Mouse (Mus musculus): ENCODE results near the gene Tial1.

The Tial1 gene

DNA sequence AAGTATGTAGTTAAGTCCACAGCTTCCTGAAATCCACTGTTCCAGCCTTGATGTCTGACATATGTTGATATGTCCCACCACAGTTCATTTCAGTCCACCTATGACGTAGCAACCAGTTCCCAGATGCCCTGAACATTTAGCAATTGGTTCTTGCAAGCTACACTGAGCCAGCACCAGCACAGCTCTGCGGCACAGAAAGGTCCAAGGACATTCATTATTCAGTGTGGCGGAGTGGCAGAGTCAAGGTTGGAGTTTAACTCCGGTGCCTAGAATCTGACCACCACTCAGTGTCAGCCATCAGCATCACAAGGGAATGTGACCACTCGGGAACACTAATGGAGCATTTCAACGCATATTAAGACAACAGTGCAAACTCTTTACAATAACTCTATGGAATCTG is 44.9 kb downstream of the Tial1 start:
- no peak for DNase-seq (ENCODE audit: low spot score)

DNA sequence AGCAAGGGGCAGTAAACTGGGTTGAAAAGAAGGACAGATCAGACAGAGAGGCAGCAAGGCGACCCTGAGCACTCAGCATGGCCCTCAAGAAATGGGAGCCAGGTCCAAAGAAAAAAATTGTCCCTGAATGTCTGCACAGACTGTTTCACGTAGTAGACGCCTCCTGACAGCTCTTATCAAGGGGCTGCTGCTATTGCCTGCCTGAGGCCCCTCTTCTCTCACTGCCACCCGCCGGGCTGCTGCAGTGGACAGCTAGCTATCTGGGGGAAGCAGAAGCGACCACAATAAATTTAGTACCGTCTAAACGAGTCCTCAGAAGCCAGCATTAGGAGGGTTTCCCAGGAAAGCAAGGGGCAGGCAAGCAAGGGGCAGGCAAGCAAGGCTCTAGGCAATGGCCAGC is 47.1 kb downstream of the Tial1 start:
- DNase-seq (ENCODE audit: low spot score), result no peak

DNA sequence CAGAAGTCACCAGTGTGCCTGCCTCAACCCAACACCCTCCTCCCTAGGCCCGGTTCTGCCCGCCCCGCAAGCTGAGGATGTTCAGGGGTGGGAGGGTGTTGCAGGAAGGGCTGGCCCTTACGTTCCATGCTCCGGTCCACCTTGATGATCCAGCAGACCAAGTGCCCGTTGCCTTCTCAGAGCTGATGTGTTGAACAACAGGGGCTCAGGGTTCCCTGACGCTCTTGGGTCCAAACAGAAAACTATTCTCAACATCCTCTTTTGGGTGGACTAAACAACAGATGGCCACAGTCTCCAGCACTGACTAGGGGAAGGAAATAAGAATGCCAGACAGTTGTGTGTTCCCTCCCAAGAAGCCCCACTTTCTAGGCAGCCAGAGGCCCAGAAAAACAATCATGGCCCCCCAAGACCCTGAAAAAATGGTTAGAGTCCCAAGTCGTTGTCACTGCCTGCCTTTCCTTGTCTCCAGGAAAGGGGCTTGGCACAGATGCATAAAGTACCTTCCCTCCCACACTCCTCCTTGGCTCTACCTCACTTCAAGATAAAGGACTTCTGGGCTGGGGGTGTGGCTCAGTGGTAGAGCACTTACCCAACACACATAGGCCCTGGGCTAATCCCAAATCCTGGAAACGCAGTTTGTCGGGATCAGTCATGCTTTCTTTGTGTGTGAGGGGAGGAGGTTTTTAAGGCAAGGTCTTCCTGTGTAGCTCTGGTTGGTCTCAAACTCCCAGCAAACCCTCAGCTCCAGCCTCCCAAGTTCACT is 49.3 kb downstream of the Tial1 start:
- no peak for DNase-seq (ENCODE audit: low spot score)

DNA sequence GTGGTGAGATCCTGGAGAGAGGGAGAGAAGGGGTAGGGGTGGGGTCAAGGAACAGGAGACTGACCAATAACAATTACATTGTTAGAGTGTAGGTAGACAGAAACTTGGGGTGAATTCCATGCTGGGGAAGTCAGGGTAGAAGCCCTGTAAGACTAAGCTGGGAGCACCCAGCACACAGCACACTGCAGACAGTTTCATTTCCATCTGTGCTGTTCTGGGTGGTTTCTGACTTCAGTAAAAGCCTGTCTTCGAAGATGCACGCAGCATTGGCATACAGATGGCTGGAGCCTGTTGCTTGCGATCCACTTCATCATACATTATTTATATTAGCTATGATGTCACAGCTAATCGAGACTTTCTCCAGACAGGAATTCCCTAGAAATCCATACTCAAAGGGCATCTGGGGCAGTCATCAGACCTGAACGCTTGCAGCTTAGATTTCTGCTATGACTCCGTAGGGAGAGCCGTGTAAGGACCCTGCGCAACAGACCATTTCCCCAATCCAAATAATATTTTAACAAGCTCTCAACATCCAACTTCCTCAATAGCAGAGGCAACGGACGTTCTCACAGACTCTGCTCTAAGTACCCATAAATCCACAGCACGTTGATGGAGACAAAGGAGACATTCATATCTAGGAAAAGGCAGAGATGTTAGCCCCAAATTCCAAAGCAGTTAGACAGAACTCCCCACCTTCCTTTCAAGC is 50.7 kb downstream of the Tial1 start:
- no peak for DNase-seq (ENCODE audit: low spot score)

DNA sequence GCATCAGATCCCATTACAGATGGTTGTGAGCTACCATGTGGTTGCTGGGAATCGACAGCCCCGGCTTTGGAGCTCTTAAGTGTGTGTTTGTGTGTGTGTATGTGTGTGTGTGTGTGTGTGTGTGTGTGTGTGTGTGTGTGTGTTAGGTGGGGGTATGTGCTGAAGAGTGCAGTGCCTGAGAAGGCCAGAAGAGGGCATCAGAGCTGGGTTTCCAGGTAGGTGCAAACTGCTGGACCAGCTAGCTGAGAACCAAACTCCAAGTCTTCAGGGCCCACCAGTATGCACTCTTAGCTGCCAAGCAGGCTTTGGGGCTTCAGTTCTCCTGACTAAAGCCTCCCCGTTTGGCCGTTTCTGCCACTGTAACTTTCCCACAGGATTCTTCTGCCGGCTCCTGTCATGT is 53.3 kb downstream of the Tial1 start:
- no peak for DNase-seq (ENCODE audit: low spot score)

DNA sequence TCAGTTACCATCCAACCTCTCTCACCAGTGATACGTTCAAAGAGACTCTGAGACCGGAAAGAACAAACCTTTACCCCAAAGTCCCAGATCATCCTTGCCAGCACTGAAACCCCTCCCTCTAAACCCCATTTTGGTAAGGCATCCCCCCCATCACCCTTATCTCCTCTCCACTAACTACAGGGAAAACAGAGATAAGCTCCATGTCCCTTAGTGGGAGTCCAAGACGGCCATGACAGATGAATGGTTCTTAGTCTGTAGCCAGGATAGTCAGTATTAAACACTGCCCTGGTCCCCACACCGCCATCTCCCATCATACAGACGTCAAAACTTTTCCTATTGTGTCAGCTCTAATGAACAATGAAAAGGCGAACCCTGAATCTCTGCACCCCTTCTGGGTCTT is 57.5 kb downstream of the Tial1 start:
- DNase-seq (ENCODE audit: low spot score), result no peak

DNA sequence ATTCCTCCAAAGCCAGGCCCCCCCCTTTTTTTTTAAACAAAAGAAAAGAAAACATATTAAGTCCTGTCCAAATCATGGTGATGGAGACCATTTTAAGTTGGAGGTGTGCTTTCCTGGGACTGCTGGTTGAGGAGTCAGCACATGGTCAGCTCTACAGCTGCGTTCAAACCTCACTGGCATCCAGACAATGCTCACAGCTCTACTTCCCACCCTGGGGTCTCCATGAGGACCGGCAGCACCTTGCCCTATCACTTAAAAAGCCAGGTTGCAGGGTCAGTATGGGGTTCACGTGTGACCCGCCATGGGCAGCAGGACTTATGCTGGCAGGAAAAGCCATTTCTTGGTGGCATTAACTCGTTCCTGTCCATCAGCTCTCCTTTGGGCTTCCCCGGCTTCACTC is 57.9 kb downstream of the Tial1 start:
- DNase-seq (ENCODE audit: low spot score), result no peak

DNA sequence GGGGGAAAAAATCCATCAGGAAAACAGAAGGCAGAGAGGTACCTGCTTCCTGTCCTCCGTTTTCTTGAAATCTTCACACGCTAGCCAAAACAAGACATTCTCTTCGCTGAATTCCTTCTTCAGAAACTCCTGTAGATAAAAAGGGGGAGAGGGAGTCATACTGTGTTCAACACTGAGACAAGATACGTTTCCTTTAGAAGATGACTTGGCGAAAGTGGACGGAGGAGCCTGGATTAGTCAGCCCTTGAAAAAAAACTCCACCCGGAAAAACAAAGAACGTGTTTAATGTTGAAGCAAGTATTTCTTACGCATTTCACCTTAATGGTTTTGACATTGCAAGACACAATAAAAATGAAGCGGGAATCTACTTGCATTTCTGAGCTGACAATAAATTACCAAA is 58.4 kb downstream of the Tial1 start:
- no peak for DNase-seq (ENCODE audit: low spot score)

DNA sequence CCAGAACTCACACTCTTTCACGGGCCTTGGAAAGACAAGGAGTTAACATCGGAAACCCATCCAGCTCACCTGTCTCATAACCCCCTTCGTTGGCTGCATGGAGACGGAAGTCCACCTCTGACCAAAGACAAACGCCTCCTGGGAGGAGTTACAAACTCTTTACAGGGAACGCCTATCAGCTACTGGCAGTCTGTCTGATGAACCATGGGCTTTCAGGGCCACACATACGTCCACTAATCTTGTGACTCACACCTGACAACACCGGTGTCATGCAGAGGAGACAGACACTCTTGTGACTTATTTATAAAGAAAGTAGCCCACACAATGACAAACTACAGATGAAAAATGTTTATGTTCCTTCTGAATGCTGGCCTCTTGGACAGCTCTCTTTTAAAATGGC is 58.9 kb downstream of the Tial1 start:
- DNase-seq (ENCODE audit: low spot score), result no peak

DNA sequence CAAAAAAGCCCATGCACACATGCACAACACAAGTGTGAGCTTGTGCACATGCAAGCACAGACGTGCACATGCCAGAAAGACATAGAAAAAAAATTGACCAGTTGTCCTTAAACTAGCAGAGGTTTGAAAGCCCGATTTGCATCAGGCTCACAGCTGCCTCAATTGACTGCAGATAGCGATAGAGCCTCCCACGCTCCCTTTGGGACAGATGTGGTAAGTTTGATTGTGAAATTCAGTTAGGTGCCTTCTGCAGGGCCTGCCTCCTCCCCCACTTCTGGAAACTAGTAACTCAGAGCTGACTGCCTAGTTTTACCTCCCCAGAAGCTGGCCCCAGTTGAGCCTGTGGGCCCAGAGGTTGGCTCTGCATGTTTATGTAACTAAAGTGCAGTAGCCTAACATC is 62.9 kb downstream of the Tial1 start:
- no peak for DNase-seq (ENCODE audit: low spot score)

DNA sequence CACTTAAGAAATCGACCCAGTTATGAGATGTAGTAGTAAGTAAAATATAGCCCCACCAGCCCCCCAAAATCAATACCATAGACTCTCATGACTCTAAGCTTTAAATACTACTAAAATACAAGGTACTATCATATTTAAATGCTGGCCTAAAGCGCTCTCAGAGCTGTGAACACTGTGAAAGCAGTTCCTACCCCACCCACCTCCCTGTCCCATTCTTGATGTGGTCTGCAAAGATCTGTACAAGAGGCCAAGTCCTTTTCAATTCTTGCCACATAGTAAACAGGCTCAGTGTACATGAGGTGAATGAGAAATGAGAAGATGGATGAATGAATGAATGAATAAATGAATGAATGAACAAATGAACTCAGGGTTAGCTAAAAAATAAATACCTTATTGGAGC is 64.5 kb downstream of the Tial1 start:
- no peak for DNase-seq (ENCODE audit: low spot score)

DNA sequence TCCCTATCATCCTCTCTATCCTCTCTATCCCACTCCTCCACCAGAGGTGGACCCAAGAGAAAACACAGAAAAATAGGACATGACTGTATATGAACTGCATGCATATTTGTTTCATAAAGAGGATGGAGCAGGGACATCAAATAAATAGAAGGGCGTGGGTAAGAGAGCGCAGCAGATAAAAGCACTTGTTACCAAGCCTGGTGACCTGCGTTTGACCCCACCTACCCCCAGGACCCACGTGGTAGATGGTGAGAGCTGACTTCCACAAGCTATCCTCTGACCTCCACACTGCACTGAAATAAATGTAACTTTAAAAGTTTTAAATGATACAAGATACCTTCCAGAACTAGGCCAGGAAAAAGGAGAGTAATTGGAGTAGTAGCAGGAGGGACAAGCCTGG is 67.8 kb downstream of the Tial1 start:
- DNase-seq (ENCODE audit: low spot score), result no peak

DNA sequence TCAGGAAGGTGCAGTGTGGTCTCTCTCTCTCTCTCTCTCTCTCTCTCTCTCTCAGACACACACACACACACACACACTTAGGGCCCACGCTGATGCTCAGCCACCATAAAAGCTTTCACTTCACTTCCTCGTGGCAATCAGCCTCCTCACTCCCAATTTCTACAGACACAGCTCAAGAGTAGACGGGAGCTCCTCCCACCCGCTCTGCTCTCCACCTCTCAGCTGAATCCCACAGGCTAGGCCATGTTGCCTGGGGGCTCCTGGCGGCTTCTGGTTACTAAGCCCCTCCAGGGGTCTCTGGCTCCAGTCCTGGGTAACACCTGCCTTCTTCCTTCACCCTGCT is 68.6 kb downstream of the Tial1 start:
- no peak for DNase-seq (ENCODE audit: low spot score)

DNA sequence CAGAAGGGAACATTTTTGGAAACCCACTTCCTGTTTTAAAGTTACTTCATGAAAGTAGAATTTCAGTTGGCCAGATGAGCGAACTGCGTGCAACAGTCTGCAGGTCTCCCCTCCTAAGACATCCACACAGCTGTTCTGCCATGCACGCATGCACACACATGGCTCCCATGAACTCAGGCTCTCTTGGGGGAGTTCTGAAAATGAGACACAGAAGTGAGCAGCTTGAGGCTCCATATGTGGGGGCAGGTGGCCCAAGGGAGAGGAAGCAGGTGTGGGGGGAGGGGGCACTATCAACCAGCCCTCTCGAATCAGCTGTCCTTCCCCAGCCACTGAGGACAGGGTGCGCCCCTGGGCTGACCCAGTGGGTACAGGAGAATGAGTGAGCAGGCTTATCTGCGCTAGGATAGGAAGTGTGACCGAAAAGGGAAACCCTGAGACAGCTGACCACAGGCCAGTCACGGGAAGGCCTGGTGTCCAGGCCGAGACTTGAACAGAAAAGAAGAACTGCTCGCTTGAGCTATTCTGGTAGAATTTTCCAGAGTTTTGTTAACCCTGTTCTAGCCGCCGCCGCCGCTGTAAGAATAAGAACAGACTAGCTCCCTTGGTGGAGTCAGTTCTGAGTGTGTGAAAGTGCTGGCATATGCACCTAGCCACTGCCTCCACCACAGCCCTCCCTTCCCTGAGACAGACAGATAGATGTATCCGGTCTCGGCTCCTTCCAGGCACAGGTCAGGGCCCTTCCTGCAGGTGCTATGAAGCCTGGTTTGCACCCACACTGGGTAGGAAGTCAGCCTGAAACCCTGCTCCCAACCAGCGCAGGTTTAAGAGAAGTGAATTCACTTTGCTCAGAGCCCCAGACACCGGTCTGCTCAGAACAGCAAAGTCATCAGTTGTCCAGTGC is 69.2 kb downstream of the Tial1 start:
- no peak for DNase-seq (ENCODE audit: low spot score)

DNA sequence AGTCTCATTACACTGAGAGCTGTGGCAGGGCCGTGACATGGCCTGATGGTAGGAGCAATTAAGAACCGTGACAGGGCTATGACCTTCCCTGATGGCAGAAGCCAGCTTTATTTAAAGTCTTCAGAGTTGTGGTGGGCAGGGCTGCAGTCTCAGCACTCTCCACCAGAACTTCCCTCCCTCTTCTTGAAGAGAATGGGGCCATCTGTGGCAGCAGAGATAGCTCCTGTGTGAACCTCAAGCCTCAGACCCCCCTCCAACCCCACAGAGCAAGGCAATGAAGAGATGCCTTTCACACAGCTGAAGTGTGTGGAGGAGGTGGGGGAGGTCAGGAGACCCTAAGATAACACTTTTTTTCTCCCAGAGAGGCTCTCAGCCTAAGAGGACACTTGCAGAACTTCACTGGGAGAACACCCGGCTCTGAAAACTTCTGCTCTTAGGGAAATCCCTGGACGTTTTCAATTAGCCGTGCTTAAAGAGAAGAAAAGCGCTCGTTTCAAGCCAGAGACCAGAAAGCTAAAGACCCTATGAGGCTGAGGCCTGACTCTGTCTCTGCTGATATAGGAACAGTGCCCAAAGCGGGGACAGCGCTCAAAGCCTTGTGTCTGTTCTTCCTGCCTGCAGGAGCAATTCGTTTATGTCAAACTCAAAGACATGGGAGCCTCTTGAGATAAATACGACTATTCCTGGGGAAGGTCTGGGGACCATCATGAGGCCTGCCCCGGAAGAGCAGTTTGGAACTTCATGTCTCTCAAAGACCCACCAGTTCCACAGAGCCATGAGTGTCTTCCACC is 70.1 kb downstream of the Tial1 start:
- no peak for DNase-seq (ENCODE audit: low spot score)
